Mouse (Mus musculus): Measurements from ENCODE around the gene Osbpl10.

DNA sequence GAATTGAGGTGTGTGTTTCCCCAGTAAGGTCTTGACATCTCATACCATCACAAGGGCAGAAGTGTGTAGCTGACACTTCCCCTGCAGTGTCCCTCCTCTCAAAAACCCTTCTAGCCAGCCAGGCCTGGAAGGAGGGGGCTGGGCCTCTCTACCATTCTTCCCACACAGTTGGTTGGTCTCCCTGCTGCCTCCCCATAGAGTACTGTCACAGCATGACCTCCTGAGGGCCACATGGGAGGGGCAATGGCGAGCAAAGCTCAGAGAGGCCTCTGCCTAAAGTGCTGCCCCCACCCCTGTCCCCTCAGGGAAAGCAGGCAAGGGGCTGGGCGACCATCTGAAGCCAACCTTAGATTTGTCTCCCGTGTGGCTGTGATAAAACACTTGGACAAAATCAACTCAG lies 251.8 kb downstream of the Osbpl10 start:
- TF ChIP-seq CTCF (IDR thresholded peaks at IDR 0.05; ENCODE audit: extremely low read depth, insufficient read length, insufficient replicate concordance, low read depth, low read length) (no peak), POLR2A (IDR thresholded peaks at IDR 0.05; ENCODE audit: low read depth, low read length) (no peak)

Measured in small intestine, adult 2 months (tissue).